Mouse (Mus musculus) liver, embryonic 11.5 days (tissue): ENCODE measurements around the gene Dock1. TPM values are rescaled to one million over a fixed set of nuclear protein-coding genes. Genes with fewer than 3 reads are reported as not detected.

ENCODE experiments used
- ATAC-seq: fragments of 200-750 bp; cut with Nextera tagmentation; replicated peaks from 2 replicates; pipeline ENCODE4 v1.8.0; 2017; ENCODE audit warnings: moderate number of reproducible peaks, mild to moderate bottlenecking, moderate TSS enrichment, moderate library complexity; ENCODE audit not compliant: low FRiP score
- DNase-seq: peaks from one replicate; pipeline ENCODE4 v3.0.0-alpha.2; 2017; ENCODE audit warnings: low spot score
- H3K27ac ChIP-seq: fragments of 300-500 bp; sonication (generic); 2 replicates; pipeline ENCODE4 v1.5.1; 2014; ENCODE audit warnings: mild to moderate bottlenecking, low read depth, low read length, control low read depth
- H3K27me3 ChIP-seq: fragments of 300-500 bp; sonication (generic); replicated peaks from 2 replicates; pipeline ENCODE4 v1.6.1; 2014; ENCODE audit warnings: low read length, mixed read lengths; ENCODE audit not compliant: control insufficient read depth, insufficient read depth
- H3K36me3 ChIP-seq: fragments of 300-500 bp; sonication (generic); 2 replicates; pipeline ENCODE4 v1.6.1; 2014; ENCODE audit warnings: mild to moderate bottlenecking, low read length, moderate library complexity, mixed read lengths; ENCODE audit not compliant: control insufficient read depth, insufficient read depth
- H3K4me1 ChIP-seq: fragments of 300-500 bp; sonication (generic); replicated peaks from 2 replicates; pipeline ENCODE4 v1.6.1; 2014; ENCODE audit warnings: low read length, mixed read lengths; ENCODE audit not compliant: control insufficient read depth, insufficient read depth
- H3K4me2 ChIP-seq: fragments of 300-500 bp; sonication (generic); 2 replicates; pipeline ENCODE4 v1.6.1; 2014; ENCODE audit warnings: mild to moderate bottlenecking, control low read depth, moderate library complexity
- H3K4me3 ChIP-seq: fragments of 300-500 bp; sonication (generic); 2 replicates; pipeline ENCODE4 v1.5.1; 2014; ENCODE audit warnings: low read depth, low read length, control low read depth
- H3K9ac ChIP-seq: fragments of 300-500 bp; sonication (generic); 2 replicates; pipeline ENCODE4 v1.6.1; 2014; ENCODE audit warnings: low read depth, low read length, control low read depth
- H3K9me3 ChIP-seq: fragments of 300-500 bp; sonication (generic); 2 replicates; pipeline ENCODE4 v1.6.1; 2016; ENCODE audit warnings: low read length, inconsistent platforms, mixed read lengths; ENCODE audit not compliant: control insufficient read depth
- WGBS: fragments of 180-500 bp; shearing (Covaris S2); extraction: QIAGEN DNeasy Blood & Tissue Kit; methylation state at CpG from one replicate; pipeline ENCODE4 v1.1.7; 2014; 5-methylcytosine and 5-hydroxymethylcytosine counted together
- polyA plus RNA-seq: library from polyadenylated mRNA; unstranded; fragments of >200 nt; fragmentation: Nextera tagmentation; extraction: Ambion mirVana; gene quantifications from 2 replicates; pipeline ENCODE4 v1.2.1, GENCODE M21; 2014

The Dock1 gene
- polyA plus RNA-seq, 1 experiment from 2014 or later, result 15.9 TPM

DNA sequence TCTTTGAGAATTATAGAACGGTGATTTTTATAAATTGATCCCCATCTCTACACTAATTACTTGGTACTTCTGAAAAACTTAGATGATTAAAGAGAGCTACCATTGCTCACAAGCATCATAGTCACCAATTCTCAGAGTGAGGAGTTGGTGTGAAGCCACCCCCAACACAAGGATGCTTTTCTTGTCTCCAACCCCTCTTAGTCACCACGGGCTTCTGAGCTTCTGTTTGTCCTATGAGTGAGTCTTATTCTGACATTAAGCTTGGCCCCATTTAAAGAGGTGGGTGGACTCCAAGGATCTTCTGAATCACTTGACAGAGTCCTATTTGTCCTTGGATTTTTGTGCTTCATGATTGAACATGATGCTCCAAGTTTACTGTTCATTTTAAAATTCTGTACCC lies 551.0 kb downstream of the Dock1 start:
- 62% methylated on average over 2 of the region's 2 CpGs for WGBS
- DNase-seq (no peak), ATAC-seq (no peak)
- Histone ChIP-seq H3K9me3 (no peaks in the 10 kb centered on the region), H3K4me2 (no peak overlapping the region), H3K4me3 (no peak overlapping the region), H3K27me3 (no peaks in the 10 kb centered on the region), H3K4me1 (no peaks in the 10 kb centered on the region), H3K27ac (no peak overlapping the region), H3K36me3 (no peaks in the 10 kb centered on the region), H3K9ac (no peak overlapping the region)
